Mouse (Mus musculus): Measurements from ENCODE around the gene H2al2a. TPM values are rescaled to one million over a fixed set of nuclear protein-coding genes. Genes with fewer than 3 reads are reported as not detected.
"Not testable (repeated sequence)": the region's sequence is repeated elsewhere in the genome, so short reads cannot be mapped to it uniquely, and the experiment has no call there.

The H2al2a gene
- polyA plus RNA-seq, 1 experiment from 2014 or later = not detected

- ATAC-seq (replicated peaks; ENCODE audit: low FRiP score) (no peak), DNase-seq (ENCODE audit: low spot score) (no peak)
- no peaks in the 10 kb centered on the region for H3K9me3 ChIP-seq (ENCODE audit: control insufficient read depth, low read length)
- no peak overlapping the region for H3K27ac ChIP-seq (ENCODE audit: low read depth, low read length)
- H3K36me3 ChIP-seq (ENCODE audit: control insufficient read depth, insufficient read depth, low read length) = no peaks in the 10 kb centered on the region
- no peak overlapping the region for H3K4me3 ChIP-seq (ENCODE audit: low read depth, low read length)
- H3K27me3 ChIP-seq (ENCODE audit: control insufficient read depth, insufficient read depth, low read length) = no peaks in the 10 kb centered on the region
- WGBS = 60% methylated on average over 2 of the region's 2 CpGs
- H3K4me2 ChIP-seq (ENCODE audit: low read depth, low read length, severe bottlenecking) = no peak overlapping the region
- no peak overlapping the region for H3K9ac ChIP-seq (ENCODE audit: low read length)
- no peaks in the 10 kb centered on the region for H3K4me1 ChIP-seq (replicated peaks; ENCODE audit: control insufficient read depth, insufficient read depth, low read length)
Measured at GRCm38 (mm10) chr2:17973868-17974440, 22.8 kb downstream of the H2al2a start.

- Histone ChIP-seq H3K27me3 (ENCODE audit: control insufficient read depth, insufficient read depth, low read length) (no peaks in the 10 kb centered on the region), H3K9me3 (ENCODE audit: control insufficient read depth, low read length) (no peaks in the 10 kb centered on the region), H3K4me3 (ENCODE audit: low read depth, low read length) (no peak overlapping the region), H3K4me1 (replicated peaks; ENCODE audit: control insufficient read depth, insufficient read depth, low read length) (no peaks in the 10 kb centered on the region), H3K36me3 (ENCODE audit: control insufficient read depth, insufficient read depth, low read length) (no peaks in the 10 kb centered on the region), H3K27ac (ENCODE audit: low read depth, low read length) (no peak overlapping the region), H3K4me2 (ENCODE audit: low read depth, low read length, severe bottlenecking) (no peak overlapping the region), H3K9ac (ENCODE audit: low read length) (no peak overlapping the region)
- WGBS = 84% methylated on average over 5 of the region's 5 CpGs
- DNase-seq (ENCODE audit: low spot score) (no peak), ATAC-seq (replicated peaks; ENCODE audit: low FRiP score) (no peak)
Measured at GRCm38 (mm10) chr2:17973246-17973645, 23.5 kb downstream of the H2al2a start.

- Histone ChIP-seq H3K27me3 (ENCODE audit: control insufficient read depth, insufficient read depth, low read length) (no peaks in the 10 kb centered on the region), H3K4me1 (replicated peaks; ENCODE audit: control insufficient read depth, insufficient read depth, low read length) (no peaks in the 10 kb centered on the region), H3K4me3 (ENCODE audit: low read depth, low read length) (no peak overlapping the region), H3K4me2 (ENCODE audit: low read depth, low read length, severe bottlenecking) (no peak overlapping the region), H3K36me3 (ENCODE audit: control insufficient read depth, insufficient read depth, low read length) (no peaks in the 10 kb centered on the region), H3K9ac (ENCODE audit: low read length) (no peak overlapping the region), H3K27ac (ENCODE audit: low read depth, low read length) (no peak overlapping the region), H3K9me3 (ENCODE audit: control insufficient read depth, low read length) (no peaks in the 10 kb centered on the region)
- DNase-seq (ENCODE audit: low spot score) (no peak), ATAC-seq (replicated peaks; ENCODE audit: low FRiP score) (no peak)
- 96% methylated on average over 2 of the region's 2 CpGs for WGBS
Measured at GRCm38 (mm10) chr2:17972843-17973242, 23.9 kb downstream of the H2al2a start.

- Histone ChIP-seq H3K9me3 (ENCODE audit: control insufficient read depth, low read length) (no peaks in the 10 kb centered on the region), H3K4me1 (replicated peaks; ENCODE audit: control insufficient read depth, insufficient read depth, low read length) (no peaks in the 10 kb centered on the region), H3K9ac (ENCODE audit: low read length) (no peak overlapping the region), H3K36me3 (ENCODE audit: control insufficient read depth, insufficient read depth, low read length) (no peaks in the 10 kb centered on the region), H3K4me3 (ENCODE audit: low read depth, low read length) (no peak overlapping the region), H3K4me2 (ENCODE audit: low read depth, low read length, severe bottlenecking) (no peak overlapping the region), H3K27ac (ENCODE audit: low read depth, low read length) (no peak overlapping the region), H3K27me3 (ENCODE audit: control insufficient read depth, insufficient read depth, low read length) (no peaks in the 10 kb centered on the region)
- ATAC-seq (replicated peaks; ENCODE audit: low FRiP score) (no peak), DNase-seq (ENCODE audit: low spot score) (no peak)
- 69% methylated on average over 6 of the region's 6 CpGs for WGBS
Measured at GRCm38 (mm10) chr2:17971407-17971806, 25.4 kb downstream of the H2al2a start.

GRCm38 (mm10) chr2:17970662-17971061 lies 26.1 kb downstream of the H2al2a start:
- DNase-seq (ENCODE audit: low spot score) = no peak
- WGBS = 33% methylated on average over 1 of the region's 1 CpGs
- H3K4me3 ChIP-seq (ENCODE audit: low read depth, low read length) = no peak overlapping the region
- H3K4me2 ChIP-seq (ENCODE audit: low read depth, low read length, severe bottlenecking) = no peak overlapping the region
- no peak overlapping the region for H3K9ac ChIP-seq (ENCODE audit: low read length)
- H3K27me3 ChIP-seq (ENCODE audit: control insufficient read depth, insufficient read depth, low read length) = no peaks in the 10 kb centered on the region
- no peaks in the 10 kb centered on the region for H3K9me3 ChIP-seq (ENCODE audit: control insufficient read depth, low read length)
- ATAC-seq (replicated peaks; ENCODE audit: low FRiP score) = no peak
- no peak overlapping the region for H3K27ac ChIP-seq (ENCODE audit: low read depth, low read length)
- no peaks in the 10 kb centered on the region for H3K4me1 ChIP-seq (replicated peaks; ENCODE audit: control insufficient read depth, insufficient read depth, low read length)
- no peaks in the 10 kb centered on the region for H3K36me3 ChIP-seq (ENCODE audit: control insufficient read depth, insufficient read depth, low read length)

GRCm38 (mm10) chr2:17970187-17970586 lies 26.6 kb downstream of the H2al2a start:
- H3K27ac ChIP-seq (ENCODE audit: low read depth, low read length) = no peak overlapping the region

GRCm38 (mm10) chr2:17968571-17968970 lies 28.2 kb downstream of the H2al2a start:
- H3K9ac ChIP-seq (ENCODE audit: low read length) = no peak overlapping the region
- H3K36me3 ChIP-seq (ENCODE audit: control insufficient read depth, insufficient read depth, low read length) = no peaks in the 10 kb centered on the region
- WGBS = 86% methylated on average over 2 of the region's 2 CpGs
- no peaks in the 10 kb centered on the region for H3K27me3 ChIP-seq (ENCODE audit: control insufficient read depth, insufficient read depth, low read length)
- no peak overlapping the region for H3K4me2 ChIP-seq (ENCODE audit: low read depth, low read length, severe bottlenecking)
- H3K9me3 ChIP-seq (ENCODE audit: control insufficient read depth, low read length) = no peaks in the 10 kb centered on the region
- no peak overlapping the region for H3K27ac ChIP-seq (ENCODE audit: low read depth, low read length)
- ATAC-seq (replicated peaks; ENCODE audit: low FRiP score) = no peak
- no peak for DNase-seq (ENCODE audit: low spot score)
- no peaks in the 10 kb centered on the region for H3K4me1 ChIP-seq (replicated peaks; ENCODE audit: control insufficient read depth, insufficient read depth, low read length)
- H3K4me3 ChIP-seq (ENCODE audit: low read depth, low read length) = no peak overlapping the region

More at GRCm38 (mm10) chr2:17970187-17970586, 26.6 kb downstream of the H2al2a start:
- no peaks in the 10 kb centered on the region for H3K36me3 ChIP-seq (ENCODE audit: control insufficient read depth, insufficient read depth, low read length)
- no peaks in the 10 kb centered on the region for H3K9me3 ChIP-seq (ENCODE audit: control insufficient read depth, low read length)
- H3K4me2 ChIP-seq (ENCODE audit: low read depth, low read length, severe bottlenecking) = no peak overlapping the region
- ATAC-seq (replicated peaks; ENCODE audit: low FRiP score) (peak; percentile 49; the same call in 1 of the 2 replicates), DNase-seq (ENCODE audit: low spot score) (no peak)
- no peak overlapping the region for H3K9ac ChIP-seq (ENCODE audit: low read length)
- no peak overlapping the region for H3K4me3 ChIP-seq (ENCODE audit: low read depth, low read length)
- H3K27me3 ChIP-seq (ENCODE audit: control insufficient read depth, insufficient read depth, low read length) = no peaks in the 10 kb centered on the region
- no peaks in the 10 kb centered on the region for H3K4me1 ChIP-seq (replicated peaks; ENCODE audit: control insufficient read depth, insufficient read depth, low read length)

- ATAC-seq (replicated peaks; ENCODE audit: low FRiP score); H3K9ac ChIP-seq (ENCODE audit: low read length): not testable (repeated sequence)
Measured at GRCm38 (mm10) chr2:17968037-17968436, 28.7 kb downstream of the H2al2a start.

GRCm38 (mm10) chr2:17959501-17959900 lies 37.3 kb downstream of the H2al2a start:
- Histone ChIP-seq H3K4me3 (ENCODE audit: low read depth, low read length) (no peak overlapping the region), H3K4me1 (replicated peaks; ENCODE audit: control insufficient read depth, insufficient read depth, low read length) (no peaks in the 10 kb centered on the region), H3K27ac (ENCODE audit: low read depth, low read length) (no peak overlapping the region), H3K36me3 (ENCODE audit: control insufficient read depth, insufficient read depth, low read length) (no peaks in the 10 kb centered on the region), H3K4me2 (ENCODE audit: low read depth, low read length, severe bottlenecking) (no peak overlapping the region), H3K9me3 (ENCODE audit: control insufficient read depth, low read length) (no peaks in the 10 kb centered on the region), H3K27me3 (ENCODE audit: control insufficient read depth, insufficient read depth, low read length) (no peaks in the 10 kb centered on the region), H3K9ac (ENCODE audit: low read length) (no peak overlapping the region)
- WGBS = 71% methylated on average over 1 of the region's 1 CpGs
- no peak for ATAC-seq (replicated peaks; ENCODE audit: low FRiP score)
- DNase-seq (ENCODE audit: low spot score) = no peak

More at GRCm38 (mm10) chr2:17968037-17968436, 28.7 kb downstream of the H2al2a start:
- H3K4me2 ChIP-seq (ENCODE audit: low read depth, low read length, severe bottlenecking); H3K4me1 ChIP-seq (replicated peaks; ENCODE audit: control insufficient read depth, insufficient read depth, low read length); H3K27me3 ChIP-seq (ENCODE audit: control insufficient read depth, insufficient read depth, low read length); DNase-seq (ENCODE audit: low spot score); H3K36me3 ChIP-seq (ENCODE audit: control insufficient read depth, insufficient read depth, low read length); H3K4me3 ChIP-seq (ENCODE audit: low read depth, low read length); H3K9me3 ChIP-seq (ENCODE audit: control insufficient read depth, low read length); H3K27ac ChIP-seq (ENCODE audit: low read depth, low read length): not testable (repeated sequence)
- 86% methylated on average over 3 of the region's 3 CpGs for WGBS

Data from forebrain, embryonic 11.5 days (tissue).